Mouse (Mus musculus) neural tube, embryonic 14.5 days (tissue): ENCODE data around the gene Prrx1. TPM values are rescaled to one million over a fixed set of nuclear protein-coding genes. Genes with fewer than 3 reads are reported as not detected.

Experiments used
- ATAC-seq: fragments of 200-750 bp; cut with Nextera tagmentation; 2 replicates; pipeline ENCODE4 v1.8.0; 2017; ENCODE audit warnings: low read depth, mild to moderate bottlenecking, moderate TSS enrichment, moderate library complexity
- H3K27ac ChIP-seq: fragments of 300-500 bp; sonication (generic); 2 replicates; pipeline ENCODE4 v1.5.1; 2014; ENCODE audit warnings: low read depth, mild to moderate bottlenecking, control low read depth, low read length, moderate library complexity, mixed read lengths
- H3K27me3 ChIP-seq: fragments of 300-500 bp; sonication (generic); 2 replicates; pipeline ENCODE4 v1.6.1; 2014; ENCODE audit warnings: low read length; ENCODE audit not compliant: control insufficient read depth, insufficient read depth
- H3K36me3 ChIP-seq: fragments of 300-500 bp; sonication (generic); 2 replicates; pipeline ENCODE4 v1.6.1; 2014; ENCODE audit warnings: low read length, mixed read lengths; ENCODE audit not compliant: control insufficient read depth, insufficient read depth
- H3K4me1 ChIP-seq: fragments of 300-500 bp; sonication (generic); 2 replicates; pipeline ENCODE4 v1.6.1; 2014; ENCODE audit warnings: low read length; ENCODE audit not compliant: control insufficient read depth, insufficient read depth
- H3K4me2 ChIP-seq: fragments of 300-500 bp; sonication (generic); 2 replicates; pipeline ENCODE4 v1.6.1; 2014; ENCODE audit warnings: mild to moderate bottlenecking, low read depth, low read length, control low read depth
- H3K4me3 ChIP-seq: fragments of 300-500 bp; sonication (generic); 2 replicates; pipeline ENCODE4 v1.5.1; 2014; ENCODE audit warnings: low read depth, low read length, control low read depth, mixed read lengths
- H3K9ac ChIP-seq: fragments of 300-500 bp; sonication (generic); replicated peaks from 2 replicates; pipeline ENCODE4 v1.6.1; 2014; ENCODE audit warnings: low read depth, mild to moderate bottlenecking, control low read depth, low read length, mixed read lengths
- H3K9me3 ChIP-seq: fragments of 300-500 bp; sonication (generic); 2 replicates; pipeline ENCODE4 v1.6.1; 2016; ENCODE audit warnings: low read length; ENCODE audit not compliant: control insufficient read depth
- WGBS: fragments of 180-500 bp; shearing (Covaris S2); extraction: QIAGEN DNeasy Blood & Tissue Kit; methylation state at CpG from one replicate; pipeline ENCODE4 v1.1.7; 2014; 5-methylcytosine and 5-hydroxymethylcytosine counted together
- polyA plus RNA-seq: library from polyadenylated mRNA; unstranded; fragments of >200 nt; fragmentation: Nextera tagmentation; extraction: Ambion mirVana; gene quantifications from 2 replicates; pipeline ENCODE4 v1.2.1, GENCODE M21; 2014

The Prrx1 gene
- polyA plus RNA-seq, 1 experiment from 2014 or later, result 0.78 TPM

GRCm38 (mm10) chr1:163283980-163284635 lies 29.4 kb downstream of the Prrx1 start:
- Histone ChIP-seq H3K27ac (no peak overlapping the region), H3K4me3 (no peak overlapping the region), H3K27me3 (no peaks in the 10 kb centered on the region), H3K9me3 (no peaks in the 10 kb centered on the region), H3K36me3 (no peaks in the 10 kb centered on the region), H3K4me2 (no peak overlapping the region), H3K4me1 (0 out of 2 replicates have a peak, but pooled peaks cover 4% of the 10 kb centered on the region), H3K9ac (no peak overlapping the region)
- WGBS, result 90% methylated on average over 9 of the region's 9 CpGs
- ATAC-seq, result no peak

- 0 out of 2 replicates have a peak, but pooled peaks cover 4% of the 10 kb centered on the region for H3K4me1 ChIP-seq
- no peak overlapping the region for H3K27ac ChIP-seq
- ATAC-seq, result peak; percentile 51; the same call in 1 of the 2 replicates
- WGBS, result 58% methylated on average over 7 of the region's 7 CpGs
- no peak overlapping the region for H3K4me2 ChIP-seq
- H3K9me3 ChIP-seq, result no peaks in the 10 kb centered on the region
- no peaks in the 10 kb centered on the region for H3K27me3 ChIP-seq
- H3K36me3 ChIP-seq, result no peaks in the 10 kb centered on the region
- H3K4me3 ChIP-seq, result no peak overlapping the region
- H3K9ac ChIP-seq, result no peak overlapping the region
Measured at GRCm38 (mm10) chr1:163281450-163282198, 31.9 kb downstream of the Prrx1 start.

- Histone ChIP-seq H3K4me3 (no peak overlapping the region), H3K27ac (no peak overlapping the region), H3K9ac (no peak overlapping the region), H3K27me3 (no peaks in the 10 kb centered on the region), H3K9me3 (no peaks in the 10 kb centered on the region), H3K4me1 (0 out of 2 replicates have a peak, but pooled peaks cover 4% of the 10 kb centered on the region), H3K36me3 (no peaks in the 10 kb centered on the region), H3K4me2 (no peak overlapping the region)
- peak; percentile 56; the same call in 1 of the 2 replicates for ATAC-seq
- WGBS, result 33% methylated on average over 2 of the region's 2 CpGs
Measured at GRCm38 (mm10) chr1:163280842-163281122, 32.7 kb downstream of the Prrx1 start.

GRCm38 (mm10) chr1:163280097-163280841 lies 33.2 kb downstream of the Prrx1 start:
- H3K9me3 ChIP-seq, result no peaks in the 10 kb centered on the region
- H3K9ac ChIP-seq, result no peak overlapping the region
- H3K4me1 ChIP-seq, result 0 out of 2 replicates have a peak, but pooled peaks cover 4% of the 10 kb centered on the region
- no peaks in the 10 kb centered on the region for H3K36me3 ChIP-seq
- H3K27ac ChIP-seq, result no peak overlapping the region
- no peaks in the 10 kb centered on the region for H3K27me3 ChIP-seq
- WGBS, result 43% methylated on average over 7 of the region's 7 CpGs
- H3K4me3 ChIP-seq, result no peak overlapping the region
- H3K4me2 ChIP-seq, result no peak overlapping the region
- peak; percentile 54; the same call in 1 of the 2 replicates for ATAC-seq

- Histone ChIP-seq H3K4me2 (no peak overlapping the region), H3K36me3 (no peaks in the 10 kb centered on the region), H3K9ac (no peak overlapping the region), H3K9me3 (no peaks in the 10 kb centered on the region), H3K27me3 (no peaks in the 10 kb centered on the region), H3K4me3 (no peak overlapping the region), H3K27ac (no peak overlapping the region), H3K4me1 (0 out of 2 replicates have a peak, but pooled peaks cover 4% of the 10 kb centered on the region)
- 87% methylated on average over 7 of the region's 7 CpGs for whole genome bisulfite sequencing
- no peak for ATAC-seq
Measured at GRCm38 (mm10) chr1:163277069-163277468, 36.4 kb downstream of the Prrx1 start.

GRCm38 (mm10) chr1:163274919-163275318 lies 38.6 kb downstream of the Prrx1 start:
- H3K4me1 ChIP-seq, result no peaks in the 10 kb centered on the region
- no peaks in the 10 kb centered on the region for H3K36me3 ChIP-seq
- H3K9me3 ChIP-seq, result no peaks in the 10 kb centered on the region
- no peak overlapping the region for H3K9ac ChIP-seq
- 91% methylated on average over 3 of the region's 3 CpGs for WGBS
- no peak overlapping the region for H3K4me2 ChIP-seq
- no peak overlapping the region for H3K27ac ChIP-seq
- ATAC-seq, result no peak
- H3K27me3 ChIP-seq, result no peaks in the 10 kb centered on the region
- H3K4me3 ChIP-seq, result no peak overlapping the region

- 86% methylated on average over 3 of the region's 3 CpGs for WGBS
- no peaks in the 10 kb centered on the region for H3K36me3 ChIP-seq
- H3K27ac ChIP-seq, result no peak overlapping the region
- no peaks in the 10 kb centered on the region for H3K9me3 ChIP-seq
- no peak for ATAC-seq
- H3K27me3 ChIP-seq, result no peaks in the 10 kb centered on the region
- H3K4me2 ChIP-seq, result no peak overlapping the region
- no peak overlapping the region for H3K4me3 ChIP-seq
- no peak overlapping the region for H3K9ac ChIP-seq
- H3K4me1 ChIP-seq, result no peaks in the 10 kb centered on the region
Measured at GRCm38 (mm10) chr1:163273132-163273531, 40.4 kb downstream of the Prrx1 start.

GRCm38 (mm10) chr1:163266853-163267538 lies 46.5 kb downstream of the Prrx1 start:
- Histone ChIP-seq H3K4me1 (no peaks in the 10 kb centered on the region), H3K27me3 (no peaks in the 10 kb centered on the region), H3K36me3 (no peaks in the 10 kb centered on the region), H3K27ac (no peak overlapping the region), H3K9me3 (no peaks in the 10 kb centered on the region), H3K9ac (no peak overlapping the region), H3K4me2 (no peak overlapping the region), H3K4me3 (no peak overlapping the region)
- ATAC-seq, result no peak
- 92% methylated on average over 8 of the region's 8 CpGs for WGBS
